Mouse (Mus musculus) neural tube, embryonic 12.5 days (tissue): ENCODE results near the gene Sox6. TPM values are rescaled to one million over a fixed set of nuclear protein-coding genes. Genes with fewer than 3 reads are reported as not detected.

Experiments used
- ATAC-seq: fragments of 200-750 bp; cut with Nextera tagmentation; 2 replicates; pipeline ENCODE4 v1.8.0; 2017; ENCODE audit warnings: low read depth, mild to moderate bottlenecking, moderate TSS enrichment, moderate library complexity; ENCODE audit not compliant: low FRiP score
- H3K27ac ChIP-seq: fragments of 300-500 bp; sonication (generic); 2 replicates; pipeline ENCODE4 v1.5.1; 2016
- H3K27me3 ChIP-seq: fragments of 300-500 bp; sonication (generic); replicated peaks from 2 replicates; pipeline ENCODE4 v1.6.1; 2016; ENCODE audit warnings: mild to moderate bottlenecking
- H3K36me3 ChIP-seq: fragments of 300-500 bp; sonication (generic); 2 replicates; pipeline ENCODE4 v1.6.1; 2016; ENCODE audit warnings: mild to moderate bottlenecking
- H3K4me1 ChIP-seq: fragments of 300-500 bp; sonication (generic); 2 replicates; pipeline ENCODE4 v1.6.1; 2016
- H3K4me2 ChIP-seq: fragments of 300-500 bp; sonication (generic); replicated peaks from 2 replicates; pipeline ENCODE4 v1.6.1; 2016; ENCODE audit warnings: mild to moderate bottlenecking
- H3K4me3 ChIP-seq: fragments of 300-500 bp; sonication (generic); 2 replicates; pipeline ENCODE4 v1.5.1; 2016
- H3K9ac ChIP-seq: fragments of 300-500 bp; sonication (generic); 2 replicates; pipeline ENCODE4 v1.6.1; 2016; ENCODE audit warnings: mild to moderate bottlenecking
- H3K9me3 ChIP-seq: fragments of 300-500 bp; sonication (generic); 2 replicates; pipeline ENCODE4 v1.6.1; 2016; ENCODE audit warnings: mild to moderate bottlenecking
- WGBS: fragments of 180-500 bp; shearing (Covaris S2); methylation state at CpG from one replicate; pipeline ENCODE4 v1.1.7; 2016; 5-methylcytosine and 5-hydroxymethylcytosine counted together
- polyA plus RNA-seq: library from polyadenylated mRNA; unstranded; fragments of >200 nt; fragmentation: Nextera tagmentation; extraction: Ambion mirVana; gene quantifications from 2 replicates; pipeline ENCODE4 v1.2.1, GENCODE M21; 2016

Gene Sox6
- polyA plus RNA-seq, 1 experiment from 2014 or later, result 74.2 TPM

DNA sequence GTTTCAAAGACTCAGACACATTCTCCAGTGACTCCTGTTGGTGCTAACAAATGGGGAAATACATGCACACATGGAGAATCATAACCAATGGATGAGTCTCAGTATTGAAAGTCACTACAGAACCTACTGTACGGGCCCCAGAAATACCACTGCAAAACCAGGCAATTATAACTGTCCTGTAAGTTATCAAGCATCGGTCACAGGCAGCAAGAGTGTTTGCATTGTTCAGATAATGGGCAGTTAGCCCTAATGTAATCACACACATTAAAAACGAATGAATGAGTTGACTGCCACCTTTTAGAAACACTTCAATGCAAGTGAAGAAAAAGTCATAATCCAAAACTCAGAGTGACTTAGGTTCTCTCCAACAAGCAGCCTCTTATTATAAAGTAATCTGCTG lies 235.3 kb downstream of the Sox6 start:
- Histone ChIP-seq H3K27me3 (no peaks in the 10 kb centered on the region), H3K27ac (no peak overlapping the region), H3K4me3 (no peak overlapping the region), H3K36me3 (no peaks in the 10 kb centered on the region; the same call in 1 of the 2 replicates), H3K9ac (no peak overlapping the region), H3K4me1 (no peaks in the 10 kb centered on the region), H3K9me3 (no peaks in the 10 kb centered on the region), H3K4me2 (no peak overlapping the region)
- 76% methylated on average over 3 of the region's 3 CpGs for WGBS
- ATAC-seq, result no peak

- Histone ChIP-seq H3K27ac (no peak overlapping the region), H3K4me1 (no peaks in the 10 kb centered on the region), H3K36me3 (no peaks in the 10 kb centered on the region), H3K4me2 (no peak overlapping the region), H3K9ac (no peak overlapping the region), H3K9me3 (no peaks in the 10 kb centered on the region), H3K4me3 (no peak overlapping the region), H3K27me3 (no peaks in the 10 kb centered on the region)
- ATAC-seq, result no peak
- WGBS, result 95% methylated on average over 4 of the region's 4 CpGs
Observed at GRCm38 (mm10) chr7:115794139-115794858, 244.3 kb downstream of the Sox6 start.

- Histone ChIP-seq H3K36me3 (no peaks in the 10 kb centered on the region), H3K4me3 (no peak overlapping the region), H3K27me3 (no peaks in the 10 kb centered on the region), H3K9ac (no peak overlapping the region), H3K27ac (no peak overlapping the region), H3K4me2 (no peak overlapping the region), H3K4me1 (no peaks in the 10 kb centered on the region), H3K9me3 (no peaks in the 10 kb centered on the region)
- 87% methylated on average over 2 of the region's 2 CpGs for WGBS
- ATAC-seq, result no peak
Observed at GRCm38 (mm10) chr7:115792841-115793240, 245.8 kb downstream of the Sox6 start.

- no peaks in the 10 kb centered on the region for H3K36me3 ChIP-seq
- WGBS, result 87% methylated on average over 5 of the region's 5 CpGs
- no peaks in the 10 kb centered on the region for H3K27me3 ChIP-seq
- H3K4me3 ChIP-seq, result no peak overlapping the region
- no peak overlapping the region for H3K27ac ChIP-seq
- no peak for ATAC-seq
- no peaks in the 10 kb centered on the region for H3K4me1 ChIP-seq
- no peaks in the 10 kb centered on the region for H3K9me3 ChIP-seq
- H3K4me2 ChIP-seq, result no peak overlapping the region
- H3K9ac ChIP-seq, result no peak overlapping the region
Observed at GRCm38 (mm10) chr7:115789116-115789823, 249.3 kb downstream of the Sox6 start.

DNA sequence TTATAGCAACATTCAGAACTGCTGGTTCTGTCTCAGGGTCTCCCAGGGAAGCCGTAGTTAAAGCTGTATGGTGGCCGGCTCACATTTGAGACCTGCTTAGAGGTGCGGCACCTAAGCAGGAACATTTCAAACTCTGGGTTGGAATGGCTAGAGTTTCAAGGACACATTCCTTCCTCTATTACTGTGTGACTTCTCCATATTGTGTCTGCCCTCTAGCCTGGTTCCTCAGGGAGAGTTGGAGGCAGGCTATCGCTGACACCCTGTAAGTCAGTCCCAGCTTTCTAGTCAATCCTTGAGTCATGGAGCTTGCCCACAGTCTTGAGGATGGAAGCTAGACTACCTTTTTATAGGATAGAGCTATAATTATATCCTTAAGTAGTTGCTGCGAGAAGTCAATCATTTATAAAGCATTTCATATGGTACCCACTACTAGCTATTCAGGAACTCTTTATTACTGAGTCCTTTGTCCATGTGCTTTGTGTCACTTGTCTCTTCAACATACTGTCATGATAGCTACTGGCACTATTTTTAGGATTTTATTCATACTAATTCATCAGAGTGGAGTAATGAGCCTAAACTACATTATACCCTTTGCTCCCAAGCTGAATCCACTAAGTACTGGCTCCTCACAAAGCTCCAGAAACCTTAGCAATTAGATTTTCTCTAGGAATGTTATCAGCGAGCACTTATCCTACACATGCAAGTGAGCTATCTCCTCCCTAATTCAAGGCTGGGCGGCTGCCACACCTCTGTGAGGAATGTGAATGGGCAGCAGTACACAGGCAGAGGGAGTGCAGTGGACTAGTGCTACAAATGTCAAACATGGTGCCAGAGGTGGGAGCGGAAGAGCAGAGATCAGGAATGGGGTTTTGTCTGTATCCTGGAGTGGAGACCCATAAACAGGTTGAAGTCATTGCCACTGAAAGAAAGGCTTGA lies 254.3 kb downstream of the Sox6 start:
- WGBS, result 93% methylated on average over 8 of the region's 8 CpGs
- H3K27ac ChIP-seq, result no peak overlapping the region
- H3K4me1 ChIP-seq, result no peaks in the 10 kb centered on the region
- H3K9ac ChIP-seq, result no peak overlapping the region
- H3K9me3 ChIP-seq, result peaks cover 6% of the 10 kb centered on the region; the same call in 1 of the 2 replicates
- no peaks in the 10 kb centered on the region; the same call in 1 of the 2 replicates for H3K36me3 ChIP-seq
- no peaks in the 10 kb centered on the region for H3K27me3 ChIP-seq
- H3K4me3 ChIP-seq, result no peak overlapping the region
- ATAC-seq, result no peak
- no peak overlapping the region for H3K4me2 ChIP-seq

DNA sequence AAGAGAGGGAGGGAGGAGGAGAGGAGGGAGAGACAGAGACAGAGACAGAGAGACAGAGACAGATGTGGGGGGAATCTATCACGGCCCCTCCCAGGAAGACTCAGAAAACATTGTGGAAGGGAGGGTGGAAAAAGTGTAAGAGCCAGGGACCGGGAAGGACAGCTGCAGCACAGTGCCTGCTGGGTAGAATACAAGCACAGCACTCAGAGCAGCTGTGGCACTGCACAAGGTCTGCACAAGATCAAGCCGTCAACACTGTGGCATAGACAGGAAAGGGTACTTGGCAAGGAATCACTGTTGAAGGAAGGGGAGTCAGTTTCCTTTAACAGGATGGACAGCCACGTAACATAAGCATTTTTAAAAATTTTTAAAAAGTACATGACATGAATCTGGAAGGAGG lies 258.4 kb downstream of the Sox6 start:
- Histone ChIP-seq H3K4me1 (no peaks in the 10 kb centered on the region; the same call in 1 of the 2 replicates), H3K9me3 (peaks cover 6% of the 10 kb centered on the region; the same call in 1 of the 2 replicates), H3K27ac (no peak overlapping the region), H3K27me3 (no peaks in the 10 kb centered on the region), H3K4me3 (no peak overlapping the region), H3K9ac (no peak overlapping the region), H3K4me2 (no peak overlapping the region), H3K36me3 (no peaks in the 10 kb centered on the region; the same call in 1 of the 2 replicates)
- ATAC-seq, result no peak
- 87% methylated on average over 4 of the region's 4 CpGs for WGBS

- WGBS, result 95% methylated on average over 2 of the region's 2 CpGs
- H3K4me2 ChIP-seq, result no peak overlapping the region
- no peaks in the 10 kb centered on the region; the same call in 1 of the 2 replicates for H3K4me1 ChIP-seq
Observed at GRCm38 (mm10) chr7:115779544-115779943, 259.1 kb downstream of the Sox6 start.

GRCm38 (mm10) chr7:115776736-115777135 lies 261.9 kb downstream of the Sox6 start:
- no peak for ATAC-seq
- H3K9ac ChIP-seq, result no peak overlapping the region
- WGBS, result 72% methylated on average over 7 of the region's 7 CpGs

More at GRCm38 (mm10) chr7:115779544-115779943, 259.1 kb downstream of the Sox6 start:
- Histone ChIP-seq H3K27me3 (no peaks in the 10 kb centered on the region), H3K9ac (no peak overlapping the region), H3K36me3 (no peaks in the 10 kb centered on the region; the same call in 1 of the 2 replicates), H3K9me3 (peaks cover 6% of the 10 kb centered on the region; the same call in 1 of the 2 replicates), H3K27ac (no peak overlapping the region), H3K4me3 (no peak overlapping the region)
- ATAC-seq, result no peak

GRCm38 (mm10) chr7:115776324-115776723 lies 262.3 kb downstream of the Sox6 start:
- H3K27me3 ChIP-seq, result no peaks in the 10 kb centered on the region
- no peak overlapping the region for H3K9ac ChIP-seq
- 74% methylated on average over 5 of the region's 5 CpGs for WGBS
- no peak overlapping the region for H3K4me3 ChIP-seq
- H3K4me2 ChIP-seq, result no peak overlapping the region
- no peaks in the 10 kb centered on the region; the same call in 1 of the 2 replicates for H3K36me3 ChIP-seq
- no peak for ATAC-seq
- no peaks in the 10 kb centered on the region; the same call in 1 of the 2 replicates for H3K4me1 ChIP-seq
- peaks cover 6% of the 10 kb centered on the region; the same call in 1 of the 2 replicates for H3K9me3 ChIP-seq
- no peak overlapping the region for H3K27ac ChIP-seq

More at GRCm38 (mm10) chr7:115776736-115777135, 261.9 kb downstream of the Sox6 start:
- no peaks in the 10 kb centered on the region; the same call in 1 of the 2 replicates for H3K36me3 ChIP-seq
- H3K4me3 ChIP-seq, result no peak overlapping the region
- H3K27ac ChIP-seq, result no peak overlapping the region
- H3K4me1 ChIP-seq, result no peaks in the 10 kb centered on the region; the same call in 1 of the 2 replicates
- peaks cover 6% of the 10 kb centered on the region; the same call in 1 of the 2 replicates for H3K9me3 ChIP-seq
- H3K4me2 ChIP-seq, result no peak overlapping the region
- no peaks in the 10 kb centered on the region for H3K27me3 ChIP-seq

DNA sequence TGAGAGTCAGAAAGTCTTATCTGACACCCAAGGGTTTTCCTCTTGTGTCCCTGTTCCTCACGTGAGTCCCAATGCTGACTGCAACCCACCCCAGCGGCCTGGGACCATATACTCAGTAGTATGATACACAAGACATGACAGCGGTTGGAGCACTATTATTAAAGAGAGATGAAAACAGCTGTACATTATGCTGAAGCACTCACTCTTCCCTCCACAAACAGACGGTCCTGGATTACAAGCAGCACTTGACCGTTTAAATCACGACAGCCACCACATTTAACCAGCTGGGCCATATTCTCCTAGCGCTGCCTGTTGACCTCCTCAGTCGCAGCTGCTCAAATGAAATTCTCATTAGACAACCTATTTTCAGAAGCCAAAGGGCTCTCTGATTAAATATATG lies 272.3 kb downstream of the Sox6 start:
- Histone ChIP-seq H3K4me1 (no peaks in the 10 kb centered on the region), H3K36me3 (no peaks in the 10 kb centered on the region), H3K27me3 (no peaks in the 10 kb centered on the region), H3K9me3 (no peaks in the 10 kb centered on the region), H3K4me2 (no peak overlapping the region), H3K27ac (no peak overlapping the region), H3K9ac (no peak overlapping the region), H3K4me3 (no peak overlapping the region)
- no peak for ATAC-seq
- WGBS, result 85% methylated on average over 8 of the region's 8 CpGs

DNA sequence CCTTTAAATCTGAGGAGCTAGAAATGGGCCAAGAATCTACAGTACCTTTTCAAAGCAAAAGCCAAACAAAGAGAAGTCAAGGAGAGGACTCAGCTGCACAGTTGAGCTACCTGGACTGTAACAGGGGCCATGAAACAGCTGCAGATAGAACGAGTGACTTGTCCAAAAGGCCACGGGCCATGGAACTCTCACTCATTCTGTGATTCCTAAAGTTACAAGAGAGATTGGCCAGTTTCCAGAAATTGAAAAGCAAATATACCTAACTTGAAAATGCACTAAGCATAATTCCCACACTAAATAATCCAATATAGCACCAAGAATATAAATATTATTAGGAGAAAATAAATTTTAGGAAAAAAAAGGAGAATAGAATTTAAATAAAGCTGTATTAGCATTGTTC lies 274.7 kb downstream of the Sox6 start:
- WGBS, result 71% methylated on average over 2 of the region's 2 CpGs
- no peak for ATAC-seq
- no peaks in the 10 kb centered on the region for H3K4me1 ChIP-seq

More for the DNA sequence above, 274.7 kb downstream of the Sox6 start:
- no peak overlapping the region for H3K4me2 ChIP-seq
- no peaks in the 10 kb centered on the region for H3K36me3 ChIP-seq
- no peak overlapping the region for H3K4me3 ChIP-seq
- no peak overlapping the region for H3K9ac ChIP-seq
- no peaks in the 10 kb centered on the region for H3K9me3 ChIP-seq
- H3K27me3 ChIP-seq, result no peaks in the 10 kb centered on the region
- no peak overlapping the region for H3K27ac ChIP-seq
